Mouse (Mus musculus) liver, embryonic 11.5 days (tissue): ENCODE measurements around the gene Bsx. TPM values are rescaled to one million over a fixed set of nuclear protein-coding genes. Genes with fewer than 3 reads are reported as not detected.

Experiments
- ATAC-seq: fragments of 200-750 bp; cut with Nextera tagmentation; replicated peaks from 2 replicates; pipeline ENCODE4 v1.8.0; 2017; ENCODE audit warnings: moderate number of reproducible peaks, mild to moderate bottlenecking, moderate TSS enrichment, moderate library complexity; ENCODE audit not compliant: low FRiP score
- DNase-seq: peaks from one replicate; pipeline ENCODE4 v3.0.0-alpha.2; 2017; ENCODE audit warnings: low spot score
- H3K27ac ChIP-seq: fragments of 300-500 bp; sonication (generic); 2 replicates; pipeline ENCODE4 v1.5.1; 2014; ENCODE audit warnings: mild to moderate bottlenecking, low read depth, low read length, control low read depth
- H3K27me3 ChIP-seq: fragments of 300-500 bp; sonication (generic); replicated peaks from 2 replicates; pipeline ENCODE4 v1.6.1; 2014; ENCODE audit warnings: low read length, mixed read lengths; ENCODE audit not compliant: control insufficient read depth, insufficient read depth
- H3K36me3 ChIP-seq: fragments of 300-500 bp; sonication (generic); 2 replicates; pipeline ENCODE4 v1.6.1; 2014; ENCODE audit warnings: mild to moderate bottlenecking, low read length, moderate library complexity, mixed read lengths; ENCODE audit not compliant: control insufficient read depth, insufficient read depth
- H3K4me1 ChIP-seq: fragments of 300-500 bp; sonication (generic); replicated peaks from 2 replicates; pipeline ENCODE4 v1.6.1; 2014; ENCODE audit warnings: low read length, mixed read lengths; ENCODE audit not compliant: control insufficient read depth, insufficient read depth
- H3K4me2 ChIP-seq: fragments of 300-500 bp; sonication (generic); 2 replicates; pipeline ENCODE4 v1.6.1; 2014; ENCODE audit warnings: mild to moderate bottlenecking, control low read depth, moderate library complexity
- H3K4me3 ChIP-seq: fragments of 300-500 bp; sonication (generic); 2 replicates; pipeline ENCODE4 v1.5.1; 2014; ENCODE audit warnings: low read depth, low read length, control low read depth
- H3K9ac ChIP-seq: fragments of 300-500 bp; sonication (generic); 2 replicates; pipeline ENCODE4 v1.6.1; 2014; ENCODE audit warnings: low read depth, low read length, control low read depth
- H3K9me3 ChIP-seq: fragments of 300-500 bp; sonication (generic); 2 replicates; pipeline ENCODE4 v1.6.1; 2016; ENCODE audit warnings: low read length, inconsistent platforms, mixed read lengths; ENCODE audit not compliant: control insufficient read depth
- WGBS: fragments of 180-500 bp; shearing (Covaris S2); extraction: QIAGEN DNeasy Blood & Tissue Kit; methylation state at CpG from one replicate; pipeline ENCODE4 v1.1.7; 2014; 5-methylcytosine and 5-hydroxymethylcytosine counted together
- polyA plus RNA-seq: library from polyadenylated mRNA; unstranded; fragments of >200 nt; fragmentation: Nextera tagmentation; extraction: Ambion mirVana; gene quantifications from 2 replicates; pipeline ENCODE4 v1.2.1, GENCODE M21; 2014

Bsx gene
- not detected in 2 replicates for polyA plus RNA-seq

- H3K27me3 ChIP-seq = peaks cover 93% of the 10 kb centered on the region
- ATAC-seq (peak; percentile 53; the same call in 1 of the 2 replicates), DNase-seq (peak; percentile 86)
- H3K9me3 ChIP-seq = no peaks in the 10 kb centered on the region
- H3K9ac ChIP-seq = no peak within 1 kb of the TSS
- H3K4me1 ChIP-seq = 0 out of 2 replicates have a peak, but pooled peaks cover 3% of the 10 kb centered on the region
- H3K4me2 ChIP-seq = peak within 1 kb of the TSS; percentile 46
- no peaks in the 10 kb centered on the region for H3K36me3 ChIP-seq
- no peak within 1 kb of the TSS for H3K27ac ChIP-seq
- no peak within 1 kb of the TSS for H3K4me3 ChIP-seq
- WGBS = 3% methylated on average over 32 of the region's 32 CpGs
These were observed at the start of gene Bsx for GRCm38 (mm10) chr9:40873556-40874470. Bsx (plus strand) TSS chr9:40874127.

GRCm38 (mm10) chr9:40825601-40826000 lies 48.3 kb upstream of the Bsx start:
- H3K27me3 ChIP-seq = no peaks in the 10 kb centered on the region
- H3K9ac ChIP-seq = no peak overlapping the region
- H3K4me3 ChIP-seq = no peak overlapping the region
- no peaks in the 10 kb centered on the region; the same call in 1 of the 2 replicates for H3K4me1 ChIP-seq
- 53% methylated on average over 6 of the region's 6 CpGs for WGBS
- DNase-seq (no peak), ATAC-seq (no peak)
- no peak overlapping the region for H3K4me2 ChIP-seq
- H3K36me3 ChIP-seq = no peaks in the 10 kb centered on the region
- no peak overlapping the region for H3K27ac ChIP-seq
- H3K9me3 ChIP-seq = no peaks in the 10 kb centered on the region

GRCm38 (mm10) chr9:40827366-40827765 lies 46.6 kb upstream of the Bsx start:
- no peaks in the 10 kb centered on the region for H3K27me3 ChIP-seq
- H3K4me3 ChIP-seq = no peak overlapping the region
- no peaks in the 10 kb centered on the region for H3K9me3 ChIP-seq
- 82% methylated on average over 4 of the region's 4 CpGs for WGBS
- no peak overlapping the region for H3K4me2 ChIP-seq
- no peak overlapping the region for H3K27ac ChIP-seq
- ATAC-seq (no peak), DNase-seq (no peak)
- no peaks in the 10 kb centered on the region for H3K36me3 ChIP-seq
- H3K9ac ChIP-seq = no peak overlapping the region
- no peaks in the 10 kb centered on the region for H3K4me1 ChIP-seq

- no peaks in the 10 kb centered on the region for H3K9me3 ChIP-seq
- WGBS = 4% methylated on average over 12 of the region's 12 CpGs
- H3K4me2 ChIP-seq = no peak overlapping the region
- ATAC-seq (no peak), DNase-seq (peak; percentile 67)
- H3K4me1 ChIP-seq = no peaks in the 10 kb centered on the region
- no peak overlapping the region for H3K27ac ChIP-seq
- no peak overlapping the region for H3K9ac ChIP-seq
- no peak overlapping the region for H3K4me3 ChIP-seq
- H3K27me3 ChIP-seq = no peaks in the 10 kb centered on the region
- no peaks in the 10 kb centered on the region for H3K36me3 ChIP-seq
These were observed 39.4 kb upstream of the Bsx start for GRCm38 (mm10) chr9:40834569-40834968.

GRCm38 (mm10) chr9:40836681-40837080 lies 37.2 kb upstream of the Bsx start:
- Histone ChIP-seq H3K27me3 (no peaks in the 10 kb centered on the region), H3K4me1 (no peaks in the 10 kb centered on the region), H3K36me3 (no peaks in the 10 kb centered on the region), H3K9me3 (no peaks in the 10 kb centered on the region), H3K27ac (no peak overlapping the region), H3K4me2 (no peak overlapping the region), H3K4me3 (no peak overlapping the region), H3K9ac (no peak overlapping the region)
- ATAC-seq (no peak), DNase-seq (no peak)
- 73% methylated on average over 3 of the region's 3 CpGs for WGBS

GRCm38 (mm10) chr9:40839662-40840061 lies 34.3 kb upstream of the Bsx start:
- ATAC-seq = no peak
- WGBS = 46% methylated on average over 3 of the region's 3 CpGs
- no peak overlapping the region for H3K9ac ChIP-seq
- no peaks in the 10 kb centered on the region for H3K36me3 ChIP-seq
- H3K27me3 ChIP-seq = no peaks in the 10 kb centered on the region
- H3K4me3 ChIP-seq = no peak overlapping the region
- no peak for DNase-seq
- no peaks in the 10 kb centered on the region for H3K9me3 ChIP-seq
- no peak overlapping the region for H3K27ac ChIP-seq
- H3K4me1 ChIP-seq = no peaks in the 10 kb centered on the region
- H3K4me2 ChIP-seq = no peak overlapping the region

GRCm38 (mm10) chr9:40851515-40851914 lies 22.4 kb upstream of the Bsx start:
- no peak overlapping the region for H3K4me3 ChIP-seq
- WGBS = 50% methylated on average over 2 of the region's 2 CpGs
- DNase-seq = no peak

GRCm38 (mm10) chr9:40858461-40859160 lies 15.3 kb upstream of the Bsx start:
- H3K27me3 ChIP-seq = peaks cover 21% of the 10 kb centered on the region
- peak overlapping the region; percentile 47 for H3K4me2 ChIP-seq
- H3K27ac ChIP-seq = no peak overlapping the region
- no peaks in the 10 kb centered on the region for H3K9me3 ChIP-seq
- WGBS = 18% methylated on average over 21 of the region's 21 CpGs
- H3K36me3 ChIP-seq = no peaks in the 10 kb centered on the region
- DNase-seq (no peak), ATAC-seq (no peak)
- peak overlapping the region; percentile 25; the same call in 1 of the 2 replicates for H3K4me3 ChIP-seq
- H3K4me1 ChIP-seq = no peaks in the 10 kb centered on the region
- no peak overlapping the region for H3K9ac ChIP-seq

More at GRCm38 (mm10) chr9:40851515-40851914, 22.4 kb upstream of the Bsx start:
- Histone ChIP-seq H3K27me3 (no peaks in the 10 kb centered on the region), H3K4me1 (no peaks in the 10 kb centered on the region), H3K27ac (no peak overlapping the region), H3K4me2 (no peak overlapping the region), H3K9ac (no peak overlapping the region), H3K9me3 (no peaks in the 10 kb centered on the region), H3K36me3 (no peaks in the 10 kb centered on the region)
- no peak for ATAC-seq
